Mouse (Mus musculus): ENCODE results near the gene Mpp6.

GRCm38 (mm10) chr6:50244126-50244525 is 134.1 kb downstream of the Mpp6 start:
- TF ChIP-seq CTCF (IDR thresholded peaks at IDR 0.05; ENCODE audit: low read depth): no peak
- no peak for TF ChIP-seq EP300 (IDR thresholded peaks at IDR 0.05; ENCODE audit: low read depth)
